Mouse (Mus musculus) neural tube, embryonic 14.5 days (tissue): ENCODE data around the gene Golga4. TPM values are rescaled to one million over a fixed set of nuclear protein-coding genes. Genes with fewer than 3 reads are reported as not detected.

ENCODE experiments used
- ATAC-seq: fragments of 200-750 bp; cut with Nextera tagmentation; 2 replicates; pipeline ENCODE4 v1.8.0; 2017; ENCODE audit warnings: low read depth, mild to moderate bottlenecking, moderate TSS enrichment, moderate library complexity
- H3K27ac ChIP-seq: fragments of 300-500 bp; sonication (generic); 2 replicates; pipeline ENCODE4 v1.5.1; 2014; ENCODE audit warnings: low read depth, mild to moderate bottlenecking, control low read depth, low read length, moderate library complexity, mixed read lengths
- H3K27me3 ChIP-seq: fragments of 300-500 bp; sonication (generic); 2 replicates; pipeline ENCODE4 v1.6.1; 2014; ENCODE audit warnings: low read length; ENCODE audit not compliant: control insufficient read depth, insufficient read depth
- H3K36me3 ChIP-seq: fragments of 300-500 bp; sonication (generic); 2 replicates; pipeline ENCODE4 v1.6.1; 2014; ENCODE audit warnings: low read length, mixed read lengths; ENCODE audit not compliant: control insufficient read depth, insufficient read depth
- H3K4me1 ChIP-seq: fragments of 300-500 bp; sonication (generic); 2 replicates; pipeline ENCODE4 v1.6.1; 2014; ENCODE audit warnings: low read length; ENCODE audit not compliant: control insufficient read depth, insufficient read depth
- H3K4me2 ChIP-seq: fragments of 300-500 bp; sonication (generic); 2 replicates; pipeline ENCODE4 v1.6.1; 2014; ENCODE audit warnings: mild to moderate bottlenecking, low read depth, low read length, control low read depth
- H3K4me3 ChIP-seq: fragments of 300-500 bp; sonication (generic); 2 replicates; pipeline ENCODE4 v1.5.1; 2014; ENCODE audit warnings: low read depth, low read length, control low read depth, mixed read lengths
- H3K9ac ChIP-seq: fragments of 300-500 bp; sonication (generic); replicated peaks from 2 replicates; pipeline ENCODE4 v1.6.1; 2014; ENCODE audit warnings: low read depth, mild to moderate bottlenecking, control low read depth, low read length, mixed read lengths
- H3K9me3 ChIP-seq: fragments of 300-500 bp; sonication (generic); 2 replicates; pipeline ENCODE4 v1.6.1; 2016; ENCODE audit warnings: low read length; ENCODE audit not compliant: control insufficient read depth
- WGBS: fragments of 180-500 bp; shearing (Covaris S2); extraction: QIAGEN DNeasy Blood & Tissue Kit; methylation state at CpG from one replicate; pipeline ENCODE4 v1.1.7; 2014; 5-methylcytosine and 5-hydroxymethylcytosine counted together
- polyA plus RNA-seq: library from polyadenylated mRNA; unstranded; fragments of >200 nt; fragmentation: Nextera tagmentation; extraction: Ambion mirVana; gene quantifications from 2 replicates; pipeline ENCODE4 v1.2.1, GENCODE M21; 2014

The Golga4 gene
- polyA plus RNA-seq, 1 experiment from 2014 or later: 53.8 TPM

DNA sequence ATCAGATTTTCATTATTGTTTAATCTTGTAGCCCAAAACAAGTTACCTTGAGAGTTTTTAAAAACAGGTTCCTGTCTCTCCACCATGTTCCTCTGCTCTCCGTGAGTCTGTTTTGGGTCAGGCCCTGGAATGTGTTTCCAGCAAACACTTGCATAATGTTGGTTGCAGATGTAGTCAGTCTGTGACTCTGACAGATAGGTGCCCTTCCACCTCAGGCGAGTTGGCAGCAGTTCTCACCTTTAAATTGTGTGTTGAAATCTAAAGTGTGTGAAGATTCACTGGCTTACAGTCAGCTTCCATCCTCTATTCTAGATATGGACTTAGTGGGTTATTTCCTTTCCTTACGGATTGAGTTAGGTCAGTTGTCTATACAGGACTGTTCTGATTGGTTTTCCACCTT, 23.7 kb downstream of the Golga4 start:
- Histone ChIP-seq H3K36me3 (peaks cover 40% of the 10 kb centered on the region), H3K9ac (no peak overlapping the region), H3K9me3 (no peaks in the 10 kb centered on the region), H3K4me3 (no peak overlapping the region), H3K27ac (no peak overlapping the region), H3K27me3 (no peaks in the 10 kb centered on the region), H3K4me2 (no peak overlapping the region), H3K4me1 (no peaks in the 10 kb centered on the region)
- ATAC-seq: no peak
- 96% methylated on average over 3 of the region's 3 CpGs for WGBS

DNA sequence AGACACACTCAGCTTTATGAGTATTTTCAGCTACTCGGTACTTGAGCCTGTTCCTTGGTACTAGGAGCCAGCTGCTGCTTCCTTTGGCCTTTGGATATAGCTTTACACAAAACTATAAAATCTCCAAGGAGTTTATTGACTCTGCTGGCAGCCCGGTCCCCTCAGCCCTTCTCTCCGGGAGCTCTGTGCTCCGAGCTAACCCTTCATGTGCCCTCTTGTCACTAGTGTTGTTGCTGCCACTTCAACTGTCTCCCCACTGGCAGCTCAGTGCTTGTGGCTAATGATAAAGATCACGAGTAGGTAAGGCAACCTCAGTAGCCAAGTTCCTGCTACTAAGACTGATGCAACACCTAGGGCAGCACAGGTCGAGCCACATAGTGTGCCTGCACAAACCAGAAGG, 24.6 kb downstream of the Golga4 start:
- Histone ChIP-seq H3K4me1 (no peaks in the 10 kb centered on the region), H3K4me3 (no peak overlapping the region), H3K9ac (no peak overlapping the region), H3K36me3 (peaks cover 42% of the 10 kb centered on the region), H3K27me3 (no peaks in the 10 kb centered on the region), H3K4me2 (no peak overlapping the region), H3K27ac (no peak overlapping the region), H3K9me3 (no peaks in the 10 kb centered on the region)
- ATAC-seq: no peak
- WGBS: 89% methylated on average over 6 of the region's 6 CpGs

DNA sequence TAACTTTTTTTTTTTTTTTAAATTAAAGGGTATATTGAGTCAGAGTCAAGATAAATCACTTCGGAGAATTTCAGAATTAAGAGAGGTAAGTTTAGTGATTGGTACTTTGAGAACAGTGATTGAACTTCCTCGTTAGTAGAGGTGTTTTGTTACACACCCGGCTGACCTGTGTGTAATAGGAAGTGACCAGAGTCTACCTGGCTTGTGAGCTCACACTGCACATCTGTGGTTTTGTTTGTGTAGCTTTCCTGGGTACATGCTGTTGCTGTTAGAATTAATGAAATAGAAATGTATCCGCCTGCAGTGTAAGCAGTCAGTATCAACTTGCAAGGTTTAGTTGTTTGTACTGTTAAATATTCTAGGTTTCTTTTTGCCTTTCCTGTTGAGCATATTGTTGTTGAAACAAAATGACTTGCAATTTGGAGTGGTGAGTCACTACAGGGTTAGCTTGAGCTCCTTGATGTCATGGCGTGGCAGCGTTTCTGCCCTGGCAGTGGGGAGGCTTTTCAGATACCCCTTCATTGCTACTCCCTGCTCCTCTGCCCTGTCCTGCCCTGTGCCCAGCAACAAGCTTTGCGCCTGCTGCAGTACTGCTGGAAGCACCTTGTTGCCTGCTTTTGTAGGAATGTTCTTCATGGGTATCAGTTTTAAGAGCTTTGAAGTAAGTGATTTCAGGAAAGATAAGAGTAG, 26.6 kb downstream of the Golga4 start:
- no peak overlapping the region for H3K4me3 ChIP-seq
- ATAC-seq: no peak
- no peak overlapping the region for H3K9ac ChIP-seq
- WGBS: 96% methylated on average over 7 of the region's 7 CpGs
- H3K36me3 ChIP-seq: peaks cover 47% of the 10 kb centered on the region
- no peak overlapping the region for H3K4me2 ChIP-seq
- H3K4me1 ChIP-seq: no peaks in the 10 kb centered on the region
- H3K27ac ChIP-seq: no peak overlapping the region
- no peaks in the 10 kb centered on the region for H3K27me3 ChIP-seq
- H3K9me3 ChIP-seq: no peaks in the 10 kb centered on the region

DNA sequence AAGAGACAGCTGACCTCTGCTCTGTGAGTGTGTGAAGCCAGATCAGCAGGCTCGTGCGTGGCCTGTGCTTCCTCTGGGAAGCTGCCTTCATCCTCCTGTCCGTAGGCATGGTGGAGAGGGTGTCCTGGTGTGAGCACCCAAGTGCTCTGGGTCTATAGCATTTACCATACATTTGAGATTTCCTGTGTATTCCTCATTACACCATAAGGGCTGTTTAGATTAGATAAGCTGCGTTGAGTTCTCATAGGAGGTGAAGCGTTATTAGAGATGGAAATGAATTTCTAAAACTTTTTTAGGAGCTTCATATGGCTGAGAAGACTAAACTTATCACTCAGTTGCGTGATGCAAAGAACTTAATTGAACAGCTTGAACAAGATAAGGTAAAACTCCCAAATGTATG, 30.9 kb downstream of the Golga4 start:
- Histone ChIP-seq H3K36me3 (peaks cover 66% of the 10 kb centered on the region), H3K9me3 (no peaks in the 10 kb centered on the region), H3K4me1 (no peaks in the 10 kb centered on the region), H3K4me3 (no peak overlapping the region), H3K9ac (no peak overlapping the region), H3K4me2 (no peak overlapping the region), H3K27ac (no peak overlapping the region), H3K27me3 (no peaks in the 10 kb centered on the region)
- no peak for ATAC-seq
- 97% methylated on average over 6 of the region's 6 CpGs for WGBS

DNA sequence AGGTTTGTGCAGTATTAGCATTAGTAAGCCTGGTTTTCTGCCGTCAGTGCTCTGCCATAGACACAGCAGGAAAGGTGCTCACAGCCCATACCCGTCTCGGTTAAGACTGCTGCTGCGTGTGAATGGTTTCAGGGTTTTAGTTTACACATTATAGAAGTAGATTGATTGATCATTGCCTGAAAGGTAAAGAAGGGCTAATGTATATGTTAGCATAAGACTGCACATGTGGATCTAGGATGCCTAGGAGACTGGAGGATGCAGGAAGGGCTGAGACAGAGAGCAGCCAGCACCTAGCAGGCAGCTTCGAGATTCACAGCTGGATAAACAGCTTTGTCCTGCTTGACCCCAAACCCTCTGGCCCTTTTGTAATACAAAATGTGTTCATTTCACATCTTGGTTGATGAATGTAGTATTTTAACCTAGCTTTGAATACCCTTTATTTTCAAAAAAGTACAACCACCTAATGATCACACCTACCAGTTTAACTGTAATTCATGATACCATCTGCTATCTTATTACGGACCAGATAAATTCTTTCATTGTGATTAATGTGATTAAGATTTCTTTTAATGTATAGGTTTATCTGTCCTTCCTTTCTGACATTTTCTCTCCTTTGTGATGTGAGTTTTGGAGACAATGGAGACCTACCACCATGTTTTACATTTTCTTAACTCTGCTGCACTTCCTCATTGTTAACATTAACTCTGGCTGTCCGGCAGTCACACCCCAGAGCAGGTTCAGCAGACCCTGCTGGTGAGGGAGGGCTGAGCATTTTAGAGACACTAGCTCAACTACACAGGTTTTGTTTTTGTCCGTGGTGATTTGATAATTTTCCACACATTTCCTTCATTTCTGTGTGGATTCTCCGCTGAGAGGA, 31.6 kb downstream of the Golga4 start:
- Histone ChIP-seq H3K27me3 (no peaks in the 10 kb centered on the region), H3K27ac (no peak overlapping the region), H3K9ac (no peak overlapping the region), H3K4me1 (no peaks in the 10 kb centered on the region), H3K4me2 (no peak overlapping the region), H3K9me3 (no peaks in the 10 kb centered on the region), H3K4me3 (no peak overlapping the region), H3K36me3 (peaks cover 69% of the 10 kb centered on the region)
- ATAC-seq: no peak
- 85% methylated on average over 9 of the region's 9 CpGs for WGBS

DNA sequence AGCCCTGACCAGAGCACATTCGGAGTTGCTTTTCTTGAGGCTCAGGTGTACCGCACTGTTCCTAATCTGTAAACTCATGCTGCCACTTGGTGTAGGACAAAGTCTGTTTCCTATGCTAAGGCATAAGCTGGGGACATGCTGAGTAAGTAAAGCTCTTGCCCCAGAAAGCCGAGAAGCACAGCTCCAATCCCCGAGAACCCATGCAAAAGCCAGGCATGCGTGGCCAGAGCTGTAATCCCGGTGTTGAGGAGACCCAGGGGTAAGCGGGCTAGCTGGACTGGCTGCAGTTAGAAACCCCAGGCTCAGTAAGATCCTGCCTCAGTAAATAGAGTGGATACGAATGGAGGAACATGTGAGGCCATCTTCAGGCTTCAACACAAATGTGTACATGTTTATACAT, 35.8 kb downstream of the Golga4 start:
- peaks cover 46% of the 10 kb centered on the region for H3K36me3 ChIP-seq
- no peaks in the 10 kb centered on the region for H3K9me3 ChIP-seq
- no peak overlapping the region for H3K9ac ChIP-seq
- ATAC-seq: no peak
- H3K27ac ChIP-seq: no peak overlapping the region
- H3K27me3 ChIP-seq: no peaks in the 10 kb centered on the region
- H3K4me1 ChIP-seq: no peaks in the 10 kb centered on the region
- H3K4me3 ChIP-seq: no peak overlapping the region
- H3K4me2 ChIP-seq: no peak overlapping the region
- WGBS: 94% methylated on average over 8 of the region's 8 CpGs

DNA sequence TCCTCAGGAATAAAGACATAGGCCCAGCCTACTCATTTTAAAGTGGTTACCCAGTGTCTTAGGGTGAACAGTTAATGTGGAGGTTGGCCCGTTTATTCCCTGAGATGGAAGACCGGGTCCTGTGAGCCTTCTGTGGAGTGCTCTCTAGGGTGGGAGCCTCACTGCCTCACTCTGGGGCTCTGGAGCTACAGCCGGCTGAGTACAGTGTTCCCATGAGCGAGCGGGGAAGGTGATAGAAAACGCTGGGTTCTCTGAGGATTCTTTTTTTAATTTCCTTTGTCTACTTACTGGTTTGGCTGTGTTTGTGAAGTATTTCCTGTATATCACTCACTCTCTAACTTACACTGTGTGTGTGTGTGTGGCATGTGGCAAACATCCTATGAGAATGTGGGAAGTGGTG, 39.1 kb downstream of the Golga4 start:
- Histone ChIP-seq H3K9ac (no peak overlapping the region), H3K4me1 (no peaks in the 10 kb centered on the region), H3K36me3 (peaks cover 31% of the 10 kb centered on the region), H3K27ac (no peak overlapping the region), H3K4me2 (no peak overlapping the region), H3K4me3 (no peak overlapping the region), H3K27me3 (no peaks in the 10 kb centered on the region), H3K9me3 (no peaks in the 10 kb centered on the region)
- ATAC-seq: no peak
- 84% methylated on average over 6 of the region's 6 CpGs for WGBS

DNA sequence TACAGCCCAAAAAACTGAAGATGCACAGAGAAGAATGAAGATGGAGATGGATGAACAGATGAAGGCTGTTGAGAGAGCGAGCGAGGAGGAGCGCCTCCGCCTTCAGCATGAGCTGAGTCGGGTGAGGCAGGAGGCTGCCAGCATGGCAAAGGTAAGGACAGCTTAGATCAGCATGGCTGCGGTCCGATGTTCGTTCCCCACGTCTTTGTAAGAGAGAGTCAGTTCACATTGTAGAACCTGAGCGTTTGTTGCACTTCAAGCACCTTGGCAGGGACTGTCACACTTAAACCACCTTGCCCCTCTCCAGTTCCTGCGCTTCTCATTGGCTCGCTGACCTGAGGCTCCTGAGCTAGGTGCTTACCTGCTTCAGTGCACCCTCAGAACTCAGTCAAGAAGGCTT, 42.6 kb downstream of the Golga4 start:
- 94% methylated on average over 12 of the region's 12 CpGs for WGBS
- peaks cover 26% of the 10 kb centered on the region for H3K36me3 ChIP-seq
- no peak overlapping the region for H3K4me3 ChIP-seq

More for the DNA sequence above, 42.6 kb downstream of the Golga4 start:
- H3K4me1 ChIP-seq: no peaks in the 10 kb centered on the region
- no peak overlapping the region for H3K9ac ChIP-seq
- no peaks in the 10 kb centered on the region for H3K27me3 ChIP-seq
- H3K9me3 ChIP-seq: no peaks in the 10 kb centered on the region
- H3K4me2 ChIP-seq: no peak overlapping the region
- no peak for ATAC-seq
- no peak overlapping the region for H3K27ac ChIP-seq
